Mouse (Mus musculus) gonadal fat pad, adult 2 months (tissue): Measurements from ENCODE around the gene Rtl10. TPM values are rescaled to one million over a fixed set of nuclear protein-coding genes. Genes with fewer than 3 reads are reported as not detected.
"Not testable (repeated sequence)": the region's sequence is repeated elsewhere in the genome, so short reads cannot be mapped to it uniquely, and the experiment has no call there.

Experiments used
- DNase-seq: peaks from one replicate; pipeline ENCODE4 v3.0.0-alpha.2; 2012; ENCODE audit warnings: low read depth
- polyA plus RNA-seq: library from polyadenylated mRNA; depleted of rRNA; stranded (reverse); fragments of >200 nt; gene quantifications from 2 replicates; pipeline ENCODE4 v1.2.3, GENCODE M21; 2012

The Rtl10 gene
- polyA plus RNA-seq, 1 experiment = 6.2 TPM

- no peak for DNase-seq
Measured at GRCm38 (mm10) chr16:18483839-18484238, 14.9 kb upstream of the Rtl10 start.

- no peak for DNase-seq
Measured at GRCm38 (mm10) chr16:18484386-18484785, 14.3 kb upstream of the Rtl10 start.

- no peak for DNase-seq
Measured at GRCm38 (mm10) chr16:18484794-18485435, 13.8 kb upstream of the Rtl10 start.

- no peak for DNase-seq
Measured at GRCm38 (mm10) chr16:18486126-18486525, 12.6 kb upstream of the Rtl10 start.

GRCm38 (mm10) chr16:18490281-18490680 is 8.4 kb upstream of the Rtl10 start:
- no peak for DNase-seq

- DNase-seq = no peak
Measured at GRCm38 (mm10) chr16:18490894-18491293, 7.8 kb upstream of the Rtl10 start.

GRCm38 (mm10) chr16:18497865-18498515 is 711 bp upstream of the Rtl10 start:
- no peak for DNase-seq

GRCm38 (mm10) chr16:18498996-18499395 is 295 bp downstream of the Rtl10 start:
- DNase-seq = no peak

- no peak for DNase-seq
Measured at GRCm38 (mm10) chr16:18501531-18501930, 2.8 kb downstream of the Rtl10 start.

GRCm38 (mm10) chr16:18503566-18504342 is 5.1 kb downstream of the Rtl10 start:
- no peak for DNase-seq

- no peak for DNase-seq
Measured at GRCm38 (mm10) chr16:18506524-18507199, 8.0 kb downstream of the Rtl10 start.

GRCm38 (mm10) chr16:18507200-18507549 is 8.5 kb downstream of the Rtl10 start:
- no peak for DNase-seq

GRCm38 (mm10) chr16:18511741-18512140 is 13.0 kb downstream of the Rtl10 start:
- no peak for DNase-seq

GRCm38 (mm10) chr16:18513508-18513907 is 14.8 kb downstream of the Rtl10 start:
- DNase-seq = no peak

- no peak for DNase-seq
Measured at GRCm38 (mm10) chr16:18518091-18518490, 19.4 kb downstream of the Rtl10 start.

GRCm38 (mm10) chr16:18523563-18524245 is 25.0 kb downstream of the Rtl10 start:
- DNase-seq = no peak

- DNase-seq = no peak
Measured at GRCm38 (mm10) chr16:18528656-18529055, 30.0 kb downstream of the Rtl10 start.

GRCm38 (mm10) chr16:18533061-18533460 is 34.4 kb downstream of the Rtl10 start:
- not testable (repeated sequence) for DNase-seq

- DNase-seq = peak; percentile 65
Measured at GRCm38 (mm10) chr16:18537407-18537990, 38.8 kb downstream of the Rtl10 start.

- no peak for DNase-seq
Measured at GRCm38 (mm10) chr16:18539281-18539680, 40.6 kb downstream of the Rtl10 start.

GRCm38 (mm10) chr16:18543151-18543829 is 44.6 kb downstream of the Rtl10 start:
- no peak for DNase-seq
